Mouse (Mus musculus) lung, postnatal 36 days (tissue): ENCODE measurements at regions not wholly inside any gene's neighbourhood (a gene's known extent, or its start where the extent isn't known, plus 50 kb on each side); places are given as distances from the start of the nearest gene placed in this dataset.

Experiments
- DNase-seq: peaks from one replicate; pipeline ENCODE4 v3.0.0; 2022; ENCODE audit warnings: mixed read lengths

DNA sequence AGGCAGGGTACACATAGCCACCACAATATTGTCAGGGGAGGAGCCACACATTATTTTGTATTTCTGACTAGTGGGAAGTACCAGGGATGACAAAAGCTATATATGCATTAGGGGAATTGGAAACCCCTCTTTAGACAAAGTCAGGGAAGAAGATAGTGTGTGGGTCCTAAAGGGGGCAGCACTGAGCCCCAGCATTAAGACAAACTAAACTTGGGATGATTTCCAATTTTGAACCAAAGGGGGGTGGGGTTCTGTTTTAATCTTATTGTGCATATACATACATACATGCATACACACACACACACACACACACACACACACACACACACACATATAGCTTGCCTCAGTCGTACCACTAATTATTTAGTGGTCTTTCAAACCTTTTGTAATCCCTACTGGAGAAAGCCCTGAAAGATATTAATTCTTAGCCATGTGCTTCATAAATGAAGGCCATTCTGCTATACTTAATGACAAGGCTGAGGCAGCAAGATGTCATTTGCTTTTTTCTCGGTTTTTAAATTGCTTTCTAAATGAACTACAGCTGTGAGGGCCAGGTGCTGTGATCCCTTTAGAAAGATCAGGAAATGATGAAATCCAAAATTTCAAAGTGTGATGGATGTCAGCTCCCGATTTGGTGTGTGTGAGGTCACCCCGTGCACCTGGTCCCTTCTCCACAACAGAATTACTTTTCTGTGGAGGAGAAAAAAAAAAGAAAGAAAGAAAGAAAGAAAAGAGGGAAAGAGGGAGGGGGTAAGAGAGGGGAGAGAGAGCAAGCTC is 523.5 kb downstream of the Rnf144a start:
- DNase-seq: peak; percentile 8

DNA sequence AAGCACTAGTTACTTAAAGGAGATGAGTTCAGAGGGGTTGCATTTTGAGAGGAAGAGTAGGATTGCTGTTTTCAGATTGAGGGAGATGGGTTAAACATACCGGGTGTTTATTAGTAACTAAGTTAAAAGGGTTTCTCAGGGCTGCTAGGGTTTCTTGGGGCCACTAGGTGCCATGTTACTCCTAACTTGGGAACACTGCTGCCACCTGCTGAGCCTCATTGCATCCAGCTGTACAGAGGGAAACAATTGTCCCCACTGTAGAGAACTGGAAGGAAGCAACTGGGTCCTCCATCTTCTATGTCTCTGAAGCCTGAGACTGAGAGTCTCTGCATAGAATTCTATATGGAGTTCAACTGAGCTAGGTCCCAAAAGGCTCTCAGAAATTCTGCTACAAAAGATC is 524.3 kb downstream of the Rnf144a start:
- DNase-seq: peak; percentile 29

DNA sequence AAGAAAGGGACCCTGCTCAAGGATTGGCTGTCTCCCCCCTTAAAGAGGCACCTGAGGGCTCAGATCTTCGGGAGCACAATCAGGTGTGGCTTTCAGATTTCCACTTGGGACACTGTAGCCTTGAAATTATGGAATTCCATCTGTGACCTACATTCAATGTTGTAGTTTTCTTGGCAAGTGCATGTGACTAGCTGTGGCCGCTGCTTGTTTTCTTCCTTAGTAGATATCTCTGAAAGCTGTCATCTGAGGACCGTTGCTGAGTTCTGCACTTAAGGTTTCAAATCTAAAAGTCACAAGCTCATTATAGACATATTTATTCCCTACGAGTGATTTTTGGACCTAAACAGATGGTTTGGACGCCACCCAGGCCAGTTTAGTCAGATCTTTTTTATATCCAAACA is 531.3 kb downstream of the Rnf144a start:
- no peak for DNase-seq

DNA sequence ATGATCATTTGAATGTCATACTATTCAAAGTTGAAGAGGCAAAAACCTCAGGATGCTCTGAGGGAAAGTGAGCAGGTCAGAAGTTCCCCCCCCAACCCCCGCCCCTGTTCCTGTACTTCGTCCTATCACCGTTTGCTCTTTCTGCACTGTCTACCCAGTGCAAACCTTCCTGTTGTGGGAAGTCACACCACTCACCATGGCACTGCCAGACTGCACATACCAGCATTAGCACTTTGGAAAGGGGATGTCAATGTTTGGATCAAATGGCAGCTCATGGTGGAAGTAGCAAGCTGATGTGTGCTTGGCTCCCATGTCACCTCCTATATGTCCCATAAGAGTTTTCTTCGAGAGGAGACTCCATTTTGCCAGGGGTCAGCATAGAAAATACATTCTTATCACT is 543.2 kb downstream of the Rnf144a start:
- no peak for DNase-seq

DNA sequence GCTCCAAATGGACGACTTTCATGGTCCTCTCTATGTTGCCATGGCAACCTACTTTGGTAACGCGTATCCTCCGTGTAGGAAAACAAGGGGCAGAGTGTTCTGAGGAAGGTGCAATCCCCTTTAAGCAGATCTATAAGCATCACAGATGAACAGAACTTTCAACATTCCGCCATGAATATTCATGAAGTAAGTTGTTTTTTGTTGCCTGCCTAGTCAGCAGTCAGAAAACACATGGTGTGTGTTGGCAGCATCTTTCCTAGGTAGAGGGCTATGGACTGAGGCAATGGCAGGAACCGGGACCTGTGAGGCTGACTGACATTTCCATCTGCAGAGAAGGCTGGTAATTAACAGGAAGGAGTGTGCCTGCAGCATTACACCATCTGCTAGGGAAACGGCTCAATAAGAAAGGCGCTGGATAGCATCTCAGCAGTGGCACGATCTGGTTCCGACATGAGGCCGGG is 544.0 kb downstream of the Rnf144a start:
- DNase-seq: no peak

DNA sequence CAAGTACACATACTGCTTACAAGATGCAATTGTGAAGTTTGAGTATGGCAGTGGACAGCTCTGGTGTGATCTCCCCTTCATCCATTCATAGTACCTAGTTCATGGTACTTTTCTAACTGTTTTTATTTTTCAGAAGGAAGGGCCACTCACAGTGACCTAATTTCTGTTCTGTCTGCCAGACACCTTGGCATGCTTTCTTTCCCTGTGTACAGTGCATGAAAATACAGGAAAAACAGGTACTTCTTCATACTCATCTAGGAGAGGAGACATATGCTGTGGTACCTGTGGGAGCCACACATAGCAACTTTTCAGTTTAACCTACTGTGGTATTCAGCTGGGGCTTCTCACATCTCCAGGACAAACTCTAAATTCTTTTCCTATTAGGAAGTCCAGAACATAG is 545.2 kb downstream of the Rnf144a start:
- no peak for DNase-seq

DNA sequence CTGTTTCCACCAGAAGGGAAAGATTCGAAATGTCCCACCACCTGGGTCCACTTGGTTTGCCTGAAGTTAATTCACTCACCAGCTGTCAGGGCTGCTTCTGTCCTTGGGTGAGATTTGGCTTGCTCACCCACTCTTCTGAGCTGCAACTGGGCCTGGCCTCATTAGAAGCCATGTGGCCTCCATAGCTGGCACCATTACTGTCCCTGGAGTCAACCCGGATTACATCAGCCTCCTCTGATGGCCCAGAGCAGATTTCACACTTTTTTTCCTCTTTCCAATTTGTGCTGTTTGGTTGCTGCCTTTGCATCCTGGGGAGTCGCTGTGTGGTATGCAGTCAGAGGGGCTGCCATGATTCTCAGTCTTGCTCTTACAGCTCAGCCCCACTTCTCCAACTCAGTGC is 550.0 kb downstream of the Rnf144a start:
- DNase-seq: no peak

DNA sequence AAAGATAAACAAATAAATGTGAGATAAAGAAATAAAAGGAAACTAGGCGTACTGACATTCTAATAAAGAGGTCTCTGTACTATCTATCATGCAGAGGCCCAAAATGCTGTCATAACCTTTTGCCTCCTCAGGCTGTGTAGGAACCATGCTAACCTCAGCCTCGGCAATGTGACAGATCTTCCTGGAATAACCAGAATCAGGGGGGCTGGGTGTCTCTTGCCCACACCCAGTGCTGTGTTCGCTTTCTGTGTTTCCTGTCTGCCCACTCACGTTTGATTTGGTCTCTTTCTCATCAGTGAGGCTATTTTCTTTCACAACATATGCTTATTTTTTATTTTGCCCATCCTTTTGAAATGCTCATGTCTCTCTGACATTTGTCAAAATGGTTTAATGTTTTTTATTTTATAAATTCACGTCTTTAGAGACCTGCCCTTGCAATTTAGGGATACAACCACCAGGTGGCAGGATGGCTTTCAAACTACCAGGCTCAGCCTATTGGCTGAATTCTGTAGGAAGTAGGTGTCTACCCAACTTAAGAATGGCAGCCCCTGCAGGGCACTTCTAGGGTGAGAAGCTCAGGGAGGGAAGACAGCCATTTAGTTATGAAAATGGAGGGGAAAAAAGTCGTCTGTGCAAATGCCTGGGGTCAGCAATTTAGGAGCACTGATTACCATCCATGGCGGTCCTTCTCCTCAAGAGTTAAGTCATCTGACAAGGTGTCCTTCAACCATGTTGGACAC is 550.8 kb downstream of the Rnf144a start:
- DNase-seq: peak; percentile 73

DNA sequence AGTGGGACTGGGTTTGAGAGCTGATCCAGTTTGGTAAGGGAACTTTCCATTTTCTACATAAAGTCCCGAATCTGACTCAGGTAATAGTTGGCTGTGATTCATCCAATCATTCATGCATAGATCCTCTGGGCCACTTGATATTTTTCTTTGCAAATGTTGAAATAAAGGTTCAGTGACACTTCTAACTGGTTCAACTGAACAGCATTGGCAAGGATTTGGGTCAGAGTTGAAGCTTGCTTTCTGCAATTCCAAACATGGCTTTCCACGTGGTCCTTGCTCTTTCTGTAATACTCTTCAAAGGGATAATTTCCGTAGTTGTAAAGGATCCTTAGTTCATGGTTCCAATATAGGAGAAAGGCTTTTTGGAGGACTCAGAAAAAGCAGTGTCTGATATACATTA is 554.0 kb downstream of the Rnf144a start:
- no peak for DNase-seq

DNA sequence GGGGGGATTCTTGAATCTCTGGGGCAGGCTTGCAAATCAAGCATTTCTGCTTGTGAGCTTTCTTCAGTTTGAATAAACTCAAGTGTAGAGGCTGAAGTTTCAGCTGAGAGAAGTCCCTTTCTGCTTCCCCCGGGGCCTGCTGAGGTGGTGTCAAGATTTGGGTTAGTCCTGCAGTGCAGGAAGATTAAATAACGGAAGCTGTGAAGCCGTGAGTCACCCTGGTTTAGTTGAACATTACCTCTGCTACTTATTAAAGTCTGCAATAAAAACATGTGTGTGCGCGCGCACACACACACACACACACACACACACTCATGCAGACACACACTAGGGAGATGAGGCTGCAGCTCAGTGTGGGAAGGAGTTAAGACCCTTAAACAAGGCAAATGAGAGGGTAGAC is 556.7 kb downstream of the Rnf144a start:
- no peak for DNase-seq

DNA sequence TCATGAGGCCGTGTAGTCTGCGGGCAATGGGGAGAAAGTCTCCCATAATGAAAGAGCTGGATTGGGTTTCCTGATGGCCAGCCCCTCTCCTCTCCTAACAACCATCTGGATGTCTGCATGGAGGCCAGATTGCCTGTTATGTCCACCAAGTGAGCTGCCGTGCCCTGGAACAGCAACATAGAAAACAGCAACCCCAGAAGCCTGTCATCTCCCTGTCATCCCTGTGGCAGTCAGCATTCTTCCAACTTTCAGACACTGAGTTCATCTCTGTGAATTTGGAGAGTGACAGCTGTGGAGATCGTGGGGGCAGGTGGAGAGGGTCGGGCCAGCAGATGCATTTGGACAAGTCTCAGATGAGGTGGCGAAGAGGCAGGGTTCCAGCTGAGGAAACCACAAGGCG is 585.0 kb downstream of the Rnf144a start:
- no peak for DNase-seq

DNA sequence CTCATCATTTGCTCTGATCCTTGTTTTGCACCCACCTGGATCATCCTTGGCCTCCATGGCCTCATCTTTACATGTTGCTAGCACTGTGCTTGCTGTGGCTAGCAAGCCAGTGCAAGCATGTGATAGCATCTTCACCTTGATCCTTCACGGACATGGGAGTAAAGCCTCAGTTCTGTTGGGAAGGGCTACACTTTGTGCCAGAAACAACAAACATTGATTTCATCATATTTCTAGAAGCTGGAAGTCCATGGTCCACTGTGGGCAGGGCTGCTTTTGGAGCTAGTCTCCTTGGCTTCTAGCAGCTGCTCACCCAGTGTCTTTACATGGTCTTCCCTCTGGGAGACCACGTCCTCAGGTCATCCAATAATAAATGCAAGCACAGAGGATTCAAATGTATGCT is 587.1 kb downstream of the Rnf144a start:
- DNase-seq: no peak

DNA sequence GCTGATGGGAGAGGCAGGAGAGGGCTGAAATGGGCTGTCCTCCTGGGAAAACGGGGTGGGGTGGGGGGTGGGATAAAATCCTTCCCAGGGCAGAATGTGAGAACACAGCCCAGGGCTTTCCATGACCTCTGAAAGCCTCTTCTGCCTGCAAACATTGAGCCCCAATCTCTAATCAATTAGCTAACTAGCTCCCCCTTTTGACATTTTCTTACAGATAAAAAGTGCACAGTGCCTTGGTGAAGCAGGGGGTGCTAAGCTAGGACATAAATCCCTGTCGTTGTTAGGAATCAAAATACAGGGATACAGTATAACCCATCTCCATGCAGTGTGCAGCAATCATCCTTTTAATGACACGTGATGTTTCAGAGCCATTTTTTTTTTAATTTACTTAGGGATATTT is 588.1 kb downstream of the Rnf144a start:
- peak; percentile 10 for DNase-seq

DNA sequence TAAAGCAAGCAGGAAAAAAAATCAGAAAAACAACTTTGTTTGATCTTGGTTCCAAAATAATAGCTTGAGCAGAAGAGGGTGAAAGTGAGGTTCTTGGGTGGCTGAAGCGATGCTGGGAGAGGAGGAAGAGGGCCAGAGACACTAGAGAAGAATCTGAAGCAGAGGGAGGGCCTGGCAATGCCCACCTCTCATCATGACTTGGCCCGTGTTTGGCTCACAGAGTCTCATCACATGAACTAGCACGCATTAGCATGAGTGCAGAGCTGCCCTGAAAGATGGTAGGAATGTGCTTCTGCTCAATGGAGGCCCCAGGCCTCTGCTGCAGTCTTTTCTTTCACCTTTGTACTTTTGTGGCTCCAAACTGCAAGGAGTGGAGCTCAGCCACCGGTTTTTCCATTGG is 588.6 kb downstream of the Rnf144a start:
- no peak for DNase-seq

DNA sequence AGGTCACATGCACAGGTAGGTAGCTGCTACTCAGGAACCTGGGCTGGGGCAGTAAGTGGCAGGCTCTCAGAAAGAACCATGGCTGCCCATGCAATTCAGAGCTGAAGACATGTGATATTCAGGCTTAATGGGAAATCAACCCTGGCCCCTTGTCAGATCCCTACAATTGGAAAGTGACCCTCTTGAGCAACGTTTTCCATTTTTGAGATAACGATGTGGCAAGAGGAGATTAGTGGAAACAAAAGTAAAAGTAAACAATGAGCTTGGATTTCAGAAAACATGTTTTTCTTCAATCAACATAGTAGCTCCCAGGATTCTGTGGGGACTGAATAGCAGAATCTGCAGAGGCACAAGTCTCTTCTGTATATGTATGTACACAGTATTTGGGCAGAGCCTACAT is 598.8 kb downstream of the Rnf144a start:
- peak; percentile 20 for DNase-seq

DNA sequence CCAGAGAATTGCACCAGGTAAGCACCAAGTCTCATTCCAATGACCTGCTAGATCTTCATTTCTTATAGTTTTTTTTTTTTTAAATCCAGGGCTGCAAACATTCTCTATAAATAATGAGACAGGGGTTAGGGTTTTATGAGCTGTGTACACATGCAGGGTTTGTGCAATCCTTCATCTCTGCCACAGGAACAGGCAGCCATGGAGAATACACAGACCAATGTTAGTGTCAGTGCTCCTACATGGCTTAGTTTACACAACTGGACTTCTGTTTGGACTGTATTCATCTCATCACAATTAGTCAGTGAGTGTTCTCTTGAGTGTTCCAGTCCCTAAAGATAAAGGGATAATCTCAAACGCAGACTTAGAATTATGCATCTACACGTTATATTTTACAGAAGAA is 620.0 kb downstream of the Rnf144a start:
- DNase-seq: no peak

DNA sequence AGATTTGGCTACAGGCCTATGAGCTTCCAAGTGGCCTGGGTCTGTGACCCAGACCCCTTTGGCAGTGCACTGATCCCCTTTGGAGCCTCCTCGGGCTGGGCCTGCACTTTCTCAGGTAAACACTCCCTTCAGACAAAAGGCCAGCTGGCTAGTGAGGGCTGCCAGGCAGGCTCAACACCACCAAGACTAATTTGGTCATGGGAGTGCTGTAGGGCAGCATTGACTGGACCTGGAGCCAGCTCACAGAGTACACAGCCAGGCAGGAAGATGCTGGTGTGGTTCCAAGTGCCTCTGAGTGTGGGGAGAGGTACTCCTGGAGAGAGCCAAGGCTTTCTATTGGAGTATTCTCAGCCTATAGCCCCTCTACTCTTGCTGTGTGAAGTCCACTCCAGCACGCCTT is 620.5 kb downstream of the Rnf144a start:
- peak; percentile 44 for DNase-seq

DNA sequence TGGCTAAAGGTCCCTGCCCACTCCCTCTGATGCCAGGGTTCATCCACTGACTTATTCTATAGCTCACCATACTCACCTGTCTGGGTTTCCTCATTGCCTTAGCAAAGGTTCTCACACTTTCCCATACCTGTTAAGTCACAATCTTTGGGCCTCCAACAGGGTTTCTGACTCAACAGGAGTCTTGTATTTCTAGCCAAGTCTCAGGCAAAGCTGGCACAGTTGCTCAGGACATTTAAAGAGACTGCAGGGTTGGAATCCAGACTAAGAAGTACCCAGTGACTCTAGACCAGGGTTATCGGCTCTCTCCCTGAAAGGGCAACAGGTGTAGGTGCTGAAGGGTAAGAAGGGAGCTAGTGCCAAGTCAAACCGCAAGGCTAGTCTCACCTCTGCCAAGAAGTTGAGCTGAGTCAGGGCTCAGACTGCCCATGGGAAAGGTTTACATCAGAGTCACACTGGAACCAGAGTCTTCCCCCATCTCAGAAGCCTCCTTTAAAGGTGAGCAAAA is 622.4 kb downstream of the Rnf144a start:
- DNase-seq: peak; percentile 61

DNA sequence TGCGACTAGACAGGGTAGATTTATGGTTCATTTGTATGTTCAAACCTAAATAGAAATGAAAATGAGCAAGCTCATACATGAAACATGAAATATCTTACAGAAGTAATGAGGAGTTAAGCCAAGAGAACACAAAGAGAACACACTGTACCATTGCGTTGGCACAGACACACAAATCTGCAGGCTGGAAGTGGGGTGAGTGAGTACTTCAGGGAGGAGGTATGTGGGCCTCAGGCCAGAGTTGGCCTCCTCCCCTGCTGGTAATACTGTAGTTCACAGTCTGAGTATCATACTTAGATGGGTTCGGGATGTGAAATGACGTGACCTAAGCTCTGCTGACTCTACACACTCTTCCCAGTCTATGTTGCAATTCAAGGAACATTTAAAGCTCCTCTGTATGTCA is 624.1 kb downstream of the Rnf144a start:
- peak; percentile 64 for DNase-seq

DNA sequence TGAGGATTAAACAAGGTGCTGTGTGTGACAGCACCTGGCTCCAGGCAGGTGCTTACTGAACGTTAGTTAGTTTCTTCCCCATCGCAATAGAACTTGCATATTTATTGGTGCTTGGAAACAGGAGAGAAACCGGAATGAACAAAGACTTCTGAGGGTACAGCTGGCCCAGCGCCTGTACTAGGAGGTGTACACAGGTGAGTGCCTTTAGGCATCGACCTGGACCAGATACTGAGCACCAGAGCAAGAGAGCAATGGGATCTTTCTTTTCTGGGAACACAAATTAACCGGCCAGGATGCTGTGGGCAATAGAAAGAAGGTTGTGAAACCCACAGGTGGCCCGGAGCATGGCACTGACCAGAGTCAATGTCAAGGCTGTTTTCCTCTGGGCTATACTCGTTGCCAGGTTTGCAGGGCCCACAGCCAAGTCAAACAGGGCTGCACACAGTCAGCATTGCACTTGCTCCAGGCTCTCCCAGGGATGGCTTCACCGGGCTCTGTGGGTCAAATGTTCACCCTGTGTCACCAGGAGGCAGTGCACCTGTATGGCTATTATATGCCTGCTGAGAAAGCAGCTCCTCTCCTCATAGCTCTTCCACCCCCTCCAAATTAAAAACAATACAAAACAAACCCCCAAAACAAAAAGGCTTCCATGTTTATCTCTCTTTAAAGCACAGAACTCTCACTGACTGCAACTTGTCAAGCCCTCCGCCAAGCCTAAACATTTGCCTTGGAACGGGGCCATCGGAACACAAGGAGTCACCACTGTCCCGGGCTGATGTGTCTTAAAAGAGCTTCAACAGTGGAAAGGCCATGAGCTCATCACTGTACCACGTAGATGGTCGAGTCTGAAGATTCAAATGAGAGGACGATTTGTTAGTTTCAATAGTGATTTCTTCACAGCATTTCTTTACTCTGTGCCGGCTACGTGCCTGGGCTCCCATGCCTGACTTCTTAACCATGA is 629.1 kb downstream of the Rnf144a start:
- peak; percentile 72 for DNase-seq

DNA sequence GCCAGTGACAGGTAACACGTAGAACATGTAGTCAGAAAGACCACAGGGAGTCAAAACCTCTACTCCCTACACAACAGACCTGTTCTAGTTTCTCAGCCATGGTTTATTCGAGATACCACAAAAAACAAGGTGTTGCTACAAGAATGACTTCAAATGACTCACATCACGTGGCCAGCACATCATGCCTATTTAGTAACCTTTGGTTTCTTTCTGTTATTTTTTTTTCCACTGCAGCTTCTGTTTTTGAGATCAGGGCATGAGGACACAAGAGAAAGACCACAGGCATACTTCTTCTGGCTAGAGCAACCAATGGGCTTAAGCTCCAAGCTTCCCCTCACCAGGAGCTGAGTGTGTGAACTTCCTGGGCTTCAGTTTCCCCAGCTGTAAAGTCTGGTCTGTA is 630.7 kb downstream of the Rnf144a start:
- DNase-seq: no peak

DNA sequence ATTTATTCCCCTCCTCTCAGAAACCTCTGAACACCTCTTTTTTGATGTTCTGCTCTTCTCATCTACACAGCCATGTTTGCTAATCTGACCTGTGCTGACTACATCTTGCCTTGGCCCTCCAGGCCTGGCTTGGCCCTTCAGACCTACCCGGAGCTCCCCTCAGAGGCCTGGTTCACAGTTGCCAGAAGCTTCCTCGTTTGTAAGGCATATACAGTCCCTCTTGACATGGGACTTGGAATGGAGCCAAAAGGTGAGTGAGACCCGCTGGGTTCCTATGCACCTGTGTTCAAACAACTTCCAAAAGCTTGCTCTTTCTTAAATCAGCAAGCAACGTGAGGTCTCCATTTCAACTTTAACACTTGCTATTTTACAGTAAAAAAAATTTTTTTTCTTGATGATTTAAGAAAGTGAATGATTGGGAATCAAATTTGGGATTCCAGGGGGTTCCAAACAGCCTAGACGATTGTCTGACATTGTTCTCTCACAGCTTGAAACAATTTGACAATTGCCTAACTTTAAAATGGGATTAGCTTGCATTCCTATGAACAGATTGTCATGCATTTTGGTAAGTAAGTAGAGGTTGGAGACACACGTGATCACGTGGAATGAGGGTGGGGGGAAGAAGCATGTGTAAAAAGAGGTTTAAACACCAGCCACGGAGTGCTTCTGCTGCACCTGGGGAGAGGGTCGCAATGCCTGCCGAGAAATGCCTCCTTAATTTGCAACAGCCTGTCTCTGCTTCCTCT is 631.9 kb downstream of the Rnf144a start:
- no peak for DNase-seq
